Mouse (Mus musculus) testis, adult 2 months (tissue): Measurements from ENCODE around the gene Mitf.

Experiments used
- CTCF ChIP-seq: fragments of 200-500 bp; IDR thresholded peaks from 2 replicates; pipeline ENCODE4 v1.5.1; 2012; ENCODE audit warnings: low read depth, mild to moderate bottlenecking, inconsistent platforms, low read length, moderate library complexity; ENCODE audit not compliant: control insufficient read depth, insufficient read depth, insufficient replicate concordance
- POLR2A ChIP-seq: fragments of 200-500 bp; IDR thresholded peaks from 2 replicates; pipeline ENCODE4 v1.6.1; 2012; ENCODE audit warnings: low read depth, mild to moderate bottlenecking, inconsistent platforms, low read length, moderate library complexity; ENCODE audit not compliant: control insufficient read depth

DNA sequence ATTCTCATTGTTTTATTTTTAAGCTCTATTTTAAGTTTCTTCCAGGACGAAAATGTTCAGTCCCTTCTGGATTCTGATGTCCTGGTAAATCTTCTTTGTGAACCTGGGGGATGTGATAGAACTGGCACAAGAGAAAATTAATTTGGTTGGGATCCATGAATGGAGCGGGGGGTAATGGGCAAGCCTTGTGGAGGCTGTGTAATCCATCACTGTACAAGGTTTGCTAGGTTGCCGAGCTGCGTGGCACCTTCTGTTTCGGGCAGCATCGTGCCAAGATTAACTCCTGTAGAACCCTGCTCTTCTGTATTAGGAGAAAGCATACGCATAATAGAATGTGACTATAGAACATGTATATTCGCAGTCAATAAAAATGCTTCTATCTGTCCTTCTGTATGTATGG is 76.1 kb downstream of the Mitf start:
- TF ChIP-seq CTCF, result no peak
- no peak for TF ChIP-seq POLR2A
